Mouse (Mus musculus) liver, postnatal 0 days (tissue): Measurements from ENCODE around the gene Dnaaf3. TPM values are rescaled to one million over a fixed set of nuclear protein-coding genes. Genes with fewer than 3 reads are reported as not detected.

Experiments
- ATAC-seq: fragments of 200-750 bp; cut with Nextera tagmentation; 2 replicates; pipeline ENCODE4 v1.8.0; 2017; ENCODE audit warnings: mild to moderate bottlenecking, moderate library complexity
- DNase-seq: peaks from one replicate; pipeline ENCODE4 v3.0.0-alpha.2; 2016
- H3K27ac ChIP-seq: fragments of 300-500 bp; sonication (generic); 2 replicates; pipeline ENCODE4 v1.5.1; 2014; ENCODE audit warnings: antibody characterized with exemption, moderate library complexity, mild to moderate bottlenecking, low read depth
- H3K27me3 ChIP-seq: fragments of 300-500 bp; sonication (generic); 2 replicates; pipeline ENCODE4 v1.6.1; 2014; ENCODE audit warnings: low read length, control low read depth, mixed read lengths; ENCODE audit not compliant: insufficient read depth
- H3K36me3 ChIP-seq: fragments of 300-500 bp; sonication (generic); replicated peaks from 2 replicates; pipeline ENCODE4 v1.6.1; 2014; ENCODE audit warnings: mild to moderate bottlenecking, control low read depth, low read length, moderate library complexity, mixed read lengths; ENCODE audit not compliant: insufficient read depth
- H3K4me1 ChIP-seq: fragments of 300-500 bp; sonication (generic); 2 replicates; pipeline ENCODE4 v1.6.1; 2014; ENCODE audit warnings: antibody characterized with exemption, mild to moderate bottlenecking, control low read depth; ENCODE audit not compliant: insufficient read depth
- H3K4me2 ChIP-seq: fragments of 300-500 bp; sonication (generic); 2 replicates; pipeline ENCODE4 v1.6.1; 2014; ENCODE audit warnings: low read depth, mild to moderate bottlenecking, low read length, moderate library complexity, mixed read lengths
- H3K4me3 ChIP-seq: fragments of 300-500 bp; sonication (generic); 2 replicates; pipeline ENCODE4 v1.5.1; 2014; ENCODE audit warnings: low read depth, low read length
- H3K9ac ChIP-seq: fragments of 300-500 bp; sonication (generic); replicated peaks from 2 replicates; pipeline ENCODE4 v1.6.1; 2014; ENCODE audit warnings: mild to moderate bottlenecking, moderate library complexity
- H3K9me3 ChIP-seq: fragments of 300-500 bp; sonication (generic); 2 replicates; pipeline ENCODE4 v1.6.1; 2016; ENCODE audit warnings: mild to moderate bottlenecking, control low read depth, low read length, mixed read lengths
- CTCF ChIP-seq: sonication (generic); IDR thresholded peaks from 2 replicates; pipeline ENCODE4 v1.5.1; 2016; ENCODE audit warnings: antibody characterized with exemption, low read depth
- EP300 ChIP-seq: IDR thresholded peaks from 2 replicates; pipeline ENCODE4 v1.6.1; 2016; ENCODE audit warnings: antibody characterized with exemption, low read depth, mild to moderate bottlenecking
- WGBS: fragments of 180-500 bp; shearing (Covaris S2); extraction: QIAGEN DNeasy Blood & Tissue Kit; methylation state at CpG from one replicate; pipeline ENCODE4 v1.1.7; 2014; ENCODE audit not compliant: insufficient replicate concordance; 5-methylcytosine and 5-hydroxymethylcytosine counted together
- polyA plus RNA-seq: library from polyadenylated mRNA; unstranded; fragments of >200 nt; fragmentation: Nextera tagmentation; extraction: Ambion mirVana; gene quantifications from 2 replicates; pipeline ENCODE4 v1.2.1, GENCODE M21; 2015

Gene Dnaaf3
- polyA plus RNA-seq, 1 experiment from 2014 or later, result 0.05 TPM

GRCm38 (mm10) chr7:4523205-4524130 lies 8.8 kb downstream of the Dnaaf3 start:
- TF ChIP-seq CTCF, result no peak
- no peak for TF ChIP-seq EP300
- no peak for ATAC-seq
- Histone ChIP-seq H3K36me3 (no peaks in the 10 kb centered on the region), H3K9ac (no peak overlapping the region), H3K27ac (no peak overlapping the region), H3K9me3 (no peaks in the 10 kb centered on the region), H3K4me1 (peaks cover 14% of the 10 kb centered on the region), H3K4me3 (no peak overlapping the region), H3K4me2 (no peak overlapping the region), H3K27me3 (peaks cover 16% of the 10 kb centered on the region)
- 82% methylated on average over 33 of the region's 33 CpGs for WGBS
- no peak for DNase-seq

GRCm38 (mm10) chr7:4522292-4522691 lies 10.0 kb downstream of the Dnaaf3 start:
- DNase-seq, result no peak
- no peak overlapping the region for H3K4me2 ChIP-seq
- TF ChIP-seq CTCF, result no peak
- TF ChIP-seq EP300, result no peak
- WGBS, result 63% methylated on average over 6 of the region's 6 CpGs
- H3K27ac ChIP-seq, result no peak overlapping the region
- no peak overlapping the region for H3K9ac ChIP-seq
- no peak overlapping the region for H3K4me3 ChIP-seq
- ATAC-seq, result no peak
- peaks cover 16% of the 10 kb centered on the region for H3K27me3 ChIP-seq
- H3K4me1 ChIP-seq, result peaks cover 14% of the 10 kb centered on the region
- H3K36me3 ChIP-seq, result no peaks in the 10 kb centered on the region
- no peaks in the 10 kb centered on the region for H3K9me3 ChIP-seq

- TF ChIP-seq EP300, result no peak
- TF ChIP-seq CTCF, result 0 out of 2 replicates have a peak, but pooled peaks have one; percentile 12
- no peaks in the 10 kb centered on the region for H3K9me3 ChIP-seq
- peak overlapping the region; percentile 46 for H3K4me2 ChIP-seq
- H3K36me3 ChIP-seq, result no peaks in the 10 kb centered on the region
- peaks cover 16% of the 10 kb centered on the region for H3K27me3 ChIP-seq
- H3K4me3 ChIP-seq, result no peak overlapping the region
- WGBS, result 37% methylated on average over 31 of the region's 32 CpGs
- no peak overlapping the region for H3K9ac ChIP-seq
- H3K4me1 ChIP-seq, result peaks cover 10% of the 10 kb centered on the region
- no peak for ATAC-seq
- DNase-seq, result no peak
- H3K27ac ChIP-seq, result no peak overlapping the region
Observed at GRCm38 (mm10) chr7:4521231-4522003, 10.8 kb downstream of the Dnaaf3 start.

GRCm38 (mm10) chr7:4518487-4518886 lies 13.8 kb downstream of the Dnaaf3 start:
- Histone ChIP-seq H3K9ac (no peak overlapping the region), H3K27me3 (peaks cover 16% of the 10 kb centered on the region), H3K9me3 (no peaks in the 10 kb centered on the region), H3K4me1 (peaks cover 7% of the 10 kb centered on the region; the same call in 1 of the 2 replicates), H3K4me2 (no peak overlapping the region), H3K36me3 (no peaks in the 10 kb centered on the region), H3K27ac (no peak overlapping the region), H3K4me3 (no peak overlapping the region)
- DNase-seq (no peak), ATAC-seq (no peak)
- TF ChIP-seq CTCF (no peak), EP300 (no peak)
- 50% methylated on average over 1 of the region's 1 CpGs for WGBS

GRCm38 (mm10) chr7:4516332-4517050 lies 15.8 kb downstream of the Dnaaf3 start, which contains the start of gene Tnnt1:
Gene Tnnt1 (minus strand): TSS chr7:4516382.
- Histone ChIP-seq H3K27me3 (peaks cover 12% of the 10 kb centered on the region), H3K4me3 (no peak within 1 kb of the TSS), H3K4me1 (peaks cover 7% of the 10 kb centered on the region; the same call in 1 of the 2 replicates), H3K9me3 (no peaks in the 10 kb centered on the region), H3K27ac (no peak within 1 kb of the TSS), H3K36me3 (no peaks in the 10 kb centered on the region), H3K4me2 (no peak within 1 kb of the TSS), H3K9ac (no peak within 1 kb of the TSS)
- ATAC-seq (no peak), DNase-seq (no peak)
- 27% methylated on average over 4 of the region's 4 CpGs for WGBS
- no peak for TF ChIP-seq EP300
- no peak for TF ChIP-seq CTCF
